Comparison of ENCODE assay signal across 8 mouse cellular contexts in genomic region chr7:64287414-64288091, GRCm38 (mm10). TPM values are rescaled to one million over a fixed set of nuclear protein-coding genes. Genes with fewer than 3 reads are reported as not detected.
DNase-seq lines count a peak whose midpoint lies in the region; ATAC-seq and TF ChIP-seq lines count a peak whose summit lies in the region.

Gene Mtmr10 (plus strand): TSS chr7:64287653.

- no peaks in the 10 kb centered on the region for H3K9me3 ChIP-seq in megakaryocyte, embryonic 14.5 days

- TF ChIP-seq POLR2A in cortical plate, adult 2 months (IDR thresholded peaks at IDR 0.05; ENCODE audit: extremely low read depth, insufficient read depth, low read length): peak; percentile 46

- ATAC-seq in activated CD4-positive, CD25-positive, alpha-beta regulatory T cell, adult 4 months: peak; percentile 98

- peaks cover 7% of the 10 kb centered on the region for H3K4me1 ChIP-seq in cortical plate, adult 2 months (ENCODE audit: control insufficient read depth, insufficient read depth, low read length)
- peaks cover 21% of the 10 kb centered on the region for H3K4me1 ChIP-seq in megakaryocyte, embryonic 14.5 days

- peak within 1 kb of the TSS; percentile 61 for H3K27ac ChIP-seq in cortical plate, adult 2 months (ENCODE audit: insufficient read depth, low read length)

- H3K36me3 ChIP-seq in megakaryocyte, embryonic 14.5 days (replicated peaks; ENCODE audit: low read length): peaks cover 26% of the 10 kb centered on the region

- peak within 1 kb of the TSS; percentile 74 for H3K4me3 ChIP-seq in cortical plate, adult 2 months (ENCODE audit: insufficient read depth, low read length)
- H3K4me3 ChIP-seq in megakaryocyte, embryonic 14.5 days (replicated peaks): peak within 1 kb of the TSS; percentile 96

- no peak for TF ChIP-seq CTCF in cortical plate, adult 2 months (IDR thresholded peaks at IDR 0.05; ENCODE audit: extremely low read depth, insufficient read depth, low read length)

- peaks cover 3% of the 10 kb centered on the region for H3K27me3 ChIP-seq in megakaryocyte, embryonic 14.5 days (replicated peaks)

- peak; percentile 96 to 98 for DNase-seq in gastrocnemius, adult 8-10 months (ENCODE audit: low spot score in 2 of 2)
- peak; percentile 78 for DNase-seq in hindlimb bud, embryonic 11.5 days (ENCODE audit: extremely low spot score, low read depth, low spot score)
- peak; percentile 95 to 99 for DNase-seq in left cerebral cortex, adult 8-10 months (ENCODE audit: low spot score in 2 of 2)
- DNase-seq in right cerebral cortex, postnatal 10 days (ENCODE audit: low spot score in 2 of 2): peak; percentile 100
- DNase-seq in urinary bladder, postnatal 25 days (ENCODE audit: low spot score): peak; percentile 99

RNA-seq across cellular contexts. Expression of gene Mtmr10, which starts in this region (rescaled TPM):
- 1 to 10 TPM; 4.5 to 5.0 TPM for polyA plus RNA-seq in activated CD4-positive, CD25-positive, alpha-beta regulatory T cell, adult 4 months (2017; shearing (Covaris generic))
- polyA plus RNA-seq in cortical plate, adult 2 months (2012; rRNA removed): 11.6 and 11.9 TPM in 2 replicates
- total RNA-seq in gastrocnemius, adult 8-10 months (2022): 10 to 100 TPM; 17.9 to 22.5 (median 19.0) TPM
- 10 to 100 TPM; 17.7 to 23.7 (median 19.9) TPM for total RNA-seq in left cerebral cortex, adult 8-10 months (2022)
- 1.6 and 2.0 TPM in 2 replicates for polyA plus RNA-seq in megakaryocyte, embryonic 14.5 days (2012; ENCODE audit: insufficient read depth, low replicate concordance)

Comparison
In these comparisons a context has a peak if more than half of its experiments do, and no peak if none do; other contexts are left out.
1. Peak in every context shown above with its lines: DNase-seq, ATAC-seq, H3K4me3 ChIP-seq and H3K27ac ChIP-seq.